Mouse (Mus musculus): ENCODE measurements around the gene Mettl17.
A peak's percentile ranks its signal among the peaks of the same experiment; 100 is the strongest.
"Not testable (repeated sequence)": the region's sequence is repeated elsewhere in the genome, so short reads cannot be mapped to it uniquely, and the experiment has no call there.

Mettl17 gene

DNA sequence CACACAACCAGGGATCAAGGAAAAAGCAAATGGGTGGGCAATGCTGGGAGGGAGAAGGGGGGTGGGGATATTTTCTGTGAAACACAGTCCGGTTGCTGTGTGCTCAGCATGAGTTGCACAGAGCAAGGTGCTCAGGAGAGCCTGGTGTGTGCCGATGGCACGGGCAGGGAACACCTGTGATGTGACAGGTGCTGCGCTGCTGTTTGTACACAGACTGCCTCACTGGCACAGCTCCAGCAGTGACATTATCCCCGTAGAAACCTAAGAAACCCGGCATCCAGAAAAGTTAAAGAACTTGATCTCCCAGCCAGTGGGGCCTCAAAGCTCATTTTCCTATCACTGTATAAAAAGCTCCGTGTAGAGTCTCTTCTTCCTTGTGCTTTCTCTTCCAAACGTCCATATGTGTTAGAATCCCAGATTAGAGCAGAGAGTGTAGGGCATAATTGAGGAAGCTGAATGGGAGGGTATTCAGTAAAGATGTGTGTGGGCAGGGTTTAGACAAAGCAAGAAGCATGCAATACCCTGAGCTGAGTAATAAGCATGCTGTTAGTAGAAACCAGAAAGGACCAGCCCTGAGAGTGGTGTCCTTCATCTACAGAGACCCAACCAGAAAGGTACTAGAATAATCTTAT, 12.0 kb downstream of the Mettl17 start:
- DNase-seq (ENCODE audit: low read depth, low spot score): no peak

DNA sequence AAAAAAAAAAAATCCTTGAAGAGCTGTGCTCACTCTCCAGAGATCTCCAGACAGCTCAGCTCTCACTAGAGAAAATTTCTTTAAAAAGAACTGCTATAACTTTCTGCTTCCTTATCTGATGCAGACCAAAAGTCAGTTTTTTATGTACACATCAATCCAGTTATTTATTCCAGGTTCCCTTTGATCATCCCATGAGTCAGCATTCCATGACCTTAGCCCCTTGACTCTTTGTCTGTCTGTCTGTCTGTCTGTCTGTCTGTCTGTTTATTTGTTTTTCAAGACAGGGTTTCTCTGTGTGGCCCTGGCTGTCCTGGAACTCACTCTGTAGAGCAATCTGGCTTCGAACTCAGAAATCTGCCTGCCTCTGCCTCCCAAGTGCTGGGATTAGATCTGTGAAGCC, 14.7 kb downstream of the Mettl17 start:
- no peak for DNase-seq (ENCODE audit: low read depth, low spot score)

DNA sequence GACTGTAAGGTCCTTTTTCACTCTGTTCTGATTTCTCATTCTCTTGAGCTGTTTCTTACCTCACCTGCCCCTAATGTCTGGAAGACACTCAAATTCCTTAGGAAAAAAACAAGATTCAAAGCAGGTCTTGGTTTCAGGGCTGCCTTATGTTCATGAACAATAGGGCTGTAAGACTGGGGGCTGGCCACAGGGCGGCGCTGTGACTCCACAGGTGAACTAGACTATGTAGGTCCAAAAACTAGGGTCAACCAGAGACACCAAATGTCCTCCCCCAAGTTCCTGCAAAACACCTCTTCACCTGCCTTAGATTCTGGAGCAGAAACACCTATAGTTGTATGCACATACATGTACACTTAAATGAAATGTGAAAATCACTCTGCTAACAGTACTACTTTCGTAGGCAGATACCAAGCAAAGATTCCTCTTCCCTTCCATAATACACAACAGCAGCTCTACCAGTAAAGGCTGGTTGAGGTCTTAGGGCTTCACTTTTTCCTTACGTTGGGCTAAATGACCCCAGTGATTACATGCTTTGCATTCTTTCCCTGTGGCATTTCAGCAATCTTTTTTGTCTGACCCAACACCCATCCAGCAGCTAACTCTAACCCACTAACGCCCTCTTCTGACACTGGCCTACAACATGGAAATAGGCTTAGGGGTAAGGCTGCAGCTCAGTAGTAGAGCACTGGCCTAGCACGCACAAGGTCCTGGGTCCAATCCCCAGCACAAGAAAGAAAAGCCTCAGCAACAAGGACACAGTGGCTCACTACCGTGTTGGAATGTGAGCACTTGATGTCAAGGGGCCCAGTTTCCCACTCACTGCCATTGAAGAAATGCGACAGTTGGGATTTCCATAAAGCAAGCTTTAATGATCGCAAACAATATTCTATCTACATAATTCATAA, 18.4 kb downstream of the Mettl17 start:
- DNase-seq (ENCODE audit: low read depth, low spot score): peak; percentile 75

DNA sequence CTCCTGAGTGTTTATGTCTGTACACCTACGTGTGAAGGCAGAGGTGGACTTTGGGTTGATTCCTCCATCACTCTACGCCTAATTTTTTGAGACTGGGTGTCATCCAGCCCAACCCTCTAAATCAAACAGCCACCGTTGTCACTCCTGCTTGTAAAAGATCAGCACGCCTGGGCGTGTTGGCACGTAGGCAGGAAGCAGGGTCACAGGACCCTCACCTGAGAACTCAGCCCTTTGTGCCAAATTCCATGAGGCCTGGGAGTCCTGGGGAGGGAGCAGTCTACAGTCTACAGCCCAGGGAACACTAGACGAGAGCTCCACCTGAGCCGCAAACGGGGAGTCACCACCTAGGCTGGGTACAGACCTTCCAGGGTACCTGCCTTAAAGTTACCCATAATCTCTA, 19.1 kb downstream of the Mettl17 start:
- DNase-seq (ENCODE audit: low read depth, low spot score): no peak

DNA sequence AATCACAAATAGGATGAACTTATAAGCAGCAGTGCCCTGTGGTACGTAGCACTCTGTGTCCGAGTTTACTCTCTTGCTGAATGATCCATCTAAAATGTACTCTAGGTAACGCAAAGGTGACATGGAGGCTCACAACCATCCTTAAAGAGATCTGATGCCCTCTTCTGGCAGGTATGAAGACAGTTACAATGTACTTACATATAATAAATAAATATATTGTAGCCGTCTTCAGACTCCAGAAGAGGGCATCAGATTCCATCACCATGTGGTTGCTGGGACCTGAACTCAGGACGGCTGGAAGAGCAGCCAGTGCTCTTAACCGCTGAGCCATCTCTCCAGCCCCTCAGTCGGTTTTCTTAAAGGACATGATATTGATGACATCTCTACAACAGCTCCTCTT, 20.1 kb downstream of the Mettl17 start:
- no peak for DNase-seq (ENCODE audit: low read depth, low spot score)

DNA sequence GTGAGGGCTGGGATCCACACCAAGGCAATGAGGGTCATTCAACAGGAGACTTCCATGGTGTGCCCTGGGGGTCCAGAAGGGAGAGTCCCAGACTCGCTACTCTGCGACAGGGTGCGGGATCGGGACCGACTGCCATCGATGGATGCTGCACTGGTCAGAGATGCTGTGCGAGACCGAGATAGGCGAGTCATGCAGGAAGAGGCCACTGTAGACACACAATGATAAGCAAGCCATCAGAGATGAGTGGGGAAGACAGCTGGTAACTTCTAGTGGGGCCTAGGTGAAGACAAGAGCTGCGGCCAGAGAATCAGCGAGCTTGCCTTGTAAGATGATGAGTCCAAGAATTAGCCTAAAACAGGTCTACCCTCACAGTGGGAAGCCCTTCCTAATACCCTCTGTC, 21.5 kb downstream of the Mettl17 start:
- no peak for DNase-seq (ENCODE audit: low read depth, low spot score)

DNA sequence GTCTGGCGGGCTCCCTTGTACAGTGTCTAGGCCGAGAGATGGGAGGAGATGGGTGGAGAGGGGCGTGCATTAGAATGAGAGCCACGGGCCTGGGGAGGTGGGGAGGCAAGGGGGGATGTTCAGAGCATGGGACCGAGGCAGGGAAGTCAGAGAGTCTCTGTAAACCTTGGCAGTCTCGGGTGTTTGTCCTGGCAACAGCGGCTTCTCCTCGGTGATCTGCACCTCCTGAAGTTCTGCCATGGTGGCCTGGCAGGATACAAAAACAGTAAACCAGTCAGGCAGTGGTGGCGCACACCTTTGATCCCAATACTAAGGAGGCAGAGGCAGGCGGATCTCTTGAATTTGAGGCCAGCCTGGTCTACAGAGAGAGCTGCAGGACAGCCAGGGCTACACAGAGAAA, 26.7 kb downstream of the Mettl17 start:
- no peak for DNase-seq (ENCODE audit: low read depth, low spot score)

DNA sequence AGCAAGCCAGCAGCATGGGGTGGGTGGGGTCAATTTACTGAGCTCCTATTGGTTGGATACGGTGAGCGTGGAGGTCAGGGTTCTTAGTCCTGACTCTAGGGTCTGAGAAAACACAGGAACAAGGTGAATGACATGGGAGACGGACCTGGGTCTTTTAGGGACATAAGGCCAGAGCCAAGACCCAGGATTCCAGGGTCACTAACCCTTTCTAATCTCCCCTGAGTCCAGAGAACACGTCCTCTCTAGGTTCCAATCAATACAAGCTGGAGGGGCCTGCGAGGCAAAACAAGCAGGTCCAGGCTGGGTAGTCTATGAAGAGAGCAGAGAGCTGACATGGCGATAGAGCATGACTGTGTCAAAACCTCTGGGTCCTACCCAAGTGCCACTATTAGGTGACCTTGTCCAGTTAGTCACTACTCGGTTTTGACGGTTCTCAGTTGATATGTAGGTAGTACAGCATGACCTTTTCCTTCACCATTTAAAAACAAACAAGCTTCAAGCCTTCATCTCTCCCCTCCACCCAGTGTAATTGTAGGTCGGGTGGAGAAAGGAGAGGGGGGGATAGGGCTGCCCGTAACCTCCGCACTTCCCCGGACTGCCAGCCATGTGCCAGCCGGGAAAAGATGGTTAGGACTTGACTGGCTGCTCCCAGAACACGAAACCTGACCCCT, 27.9 kb downstream of the Mettl17 start:
- DNase-seq (ENCODE audit: low read depth, low spot score): peak; percentile 78

DNA sequence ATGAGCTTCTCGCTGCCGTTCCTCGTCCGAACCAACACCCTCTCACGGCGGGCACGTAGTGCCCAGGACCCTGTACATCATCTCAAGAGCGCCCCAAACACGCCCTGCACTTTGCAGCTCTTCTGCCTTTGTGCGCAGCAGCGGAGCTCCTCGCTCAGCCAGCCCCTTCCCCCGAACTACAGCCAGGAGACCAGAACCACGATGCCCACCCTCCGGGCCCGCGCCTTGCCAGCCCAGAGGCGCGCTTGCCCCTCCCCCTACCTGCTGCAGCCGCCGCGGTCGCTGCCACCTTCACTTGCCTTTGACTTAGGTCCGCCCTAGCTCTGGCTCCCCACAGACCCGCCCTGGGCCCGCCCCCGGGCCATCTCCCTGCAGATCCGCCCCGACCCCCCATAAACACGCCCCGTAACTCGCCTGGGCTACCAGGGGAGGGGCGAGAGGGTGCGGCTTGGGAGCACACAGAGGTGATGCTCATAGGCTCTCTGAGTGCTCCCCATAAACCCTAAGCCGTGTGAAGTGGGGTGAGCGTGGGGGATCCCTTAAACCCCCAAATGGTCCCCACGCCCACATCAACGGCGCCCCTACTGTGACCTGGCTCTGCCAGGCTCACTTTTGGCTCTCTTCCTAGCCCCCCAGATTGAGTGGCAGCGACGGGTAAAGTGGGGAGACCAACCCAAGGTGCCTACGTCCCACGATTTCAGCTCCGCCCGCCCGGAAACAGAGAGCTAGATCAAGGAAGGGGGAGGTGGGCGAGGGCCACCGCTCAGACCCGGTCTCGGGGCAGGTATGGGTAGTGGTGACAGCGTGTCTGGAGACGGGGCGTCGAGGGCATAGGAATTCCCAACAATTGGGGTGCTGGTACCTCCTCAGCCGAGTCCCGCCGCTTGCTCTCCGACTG, 28.7 kb downstream of the Mettl17 start:
- DNase-seq (ENCODE audit: low read depth, low spot score): peak; percentile 95

DNA sequence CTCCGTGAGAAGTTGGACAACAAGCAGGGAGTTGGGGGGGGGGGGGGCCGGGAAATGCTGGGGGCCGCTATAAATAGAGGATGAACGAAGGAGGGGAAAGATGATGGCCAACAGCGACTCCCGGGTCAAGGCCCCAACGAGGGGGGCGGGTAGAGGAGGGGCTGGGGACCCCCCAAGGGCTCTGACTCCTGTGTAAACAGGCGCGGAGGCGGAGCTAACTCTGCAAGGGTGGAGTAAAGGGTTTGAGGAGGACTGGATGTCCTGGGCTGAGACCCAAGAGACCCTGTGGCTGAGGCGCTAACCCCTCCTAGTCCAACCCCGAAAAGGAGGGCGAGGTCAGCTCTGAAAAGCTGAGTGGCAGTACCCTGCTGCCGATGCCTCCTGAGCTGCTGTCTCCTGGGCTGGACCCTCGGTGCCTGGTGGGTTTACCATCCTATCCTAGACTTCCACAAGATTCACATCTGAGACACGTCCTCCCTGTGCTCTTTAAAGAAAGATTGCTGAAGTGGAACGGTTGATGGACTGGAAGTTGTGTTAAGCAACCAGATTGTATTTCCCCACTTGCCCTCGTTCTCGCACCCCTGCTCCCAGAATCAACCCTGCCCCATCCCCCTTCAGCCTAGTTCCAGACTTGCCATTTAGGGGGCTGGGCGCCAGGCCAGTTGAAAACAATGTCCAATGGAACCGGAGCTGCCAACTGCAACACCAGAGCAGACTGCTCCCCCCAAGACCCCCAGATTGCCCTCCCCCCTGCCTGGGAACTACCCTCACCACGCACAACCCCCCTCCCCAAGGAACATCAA, 29.5 kb downstream of the Mettl17 start, which contains the start of gene Ndrg2:
TSS of gene Ndrg2 (minus strand) at position 199 of the 803 bp plus-strand sequence.
- peak; percentile 91 for DNase-seq (ENCODE audit: low read depth, low spot score)

DNA sequence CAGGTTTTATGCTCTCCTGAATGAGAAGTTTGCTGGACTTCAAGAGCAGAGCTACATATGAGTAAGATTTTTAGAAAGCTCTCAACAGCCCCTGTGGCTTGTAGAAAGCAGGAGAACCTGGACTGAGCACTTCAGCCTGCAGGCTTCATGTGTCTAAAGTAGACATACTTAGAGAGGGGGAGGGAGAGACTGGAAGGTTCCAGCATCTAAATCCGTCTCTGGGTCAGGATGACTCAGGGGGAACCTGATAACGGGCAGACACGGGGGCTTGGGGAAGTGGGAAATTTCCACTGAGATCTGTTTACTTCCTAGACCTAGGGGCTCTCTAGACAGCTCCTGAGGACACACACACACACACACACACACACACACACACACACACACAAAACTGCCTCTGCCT, 30.4 kb downstream of the Mettl17 start:
- peak; percentile 86 for DNase-seq (ENCODE audit: low read depth, low spot score)

DNA sequence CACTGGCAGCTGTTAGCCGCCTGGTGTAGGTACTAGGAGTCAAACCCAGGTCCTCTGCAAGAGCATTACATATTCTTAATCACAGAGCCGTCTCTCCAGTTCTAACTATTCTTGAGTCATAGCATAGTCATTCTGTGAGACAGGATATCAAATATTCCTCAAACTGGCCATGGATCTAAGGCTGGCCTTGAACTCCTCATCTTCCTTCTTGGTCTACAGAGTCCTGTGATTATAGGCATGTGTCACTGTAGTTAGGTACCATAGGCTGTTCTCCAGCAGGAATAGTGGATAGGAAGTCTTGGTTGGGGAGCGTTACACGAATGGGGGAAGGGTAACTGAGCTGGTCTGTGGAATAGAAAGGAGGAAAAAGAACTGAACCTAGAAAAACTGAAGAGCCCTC, 31.9 kb downstream of the Mettl17 start:
- DNase-seq (ENCODE audit: low read depth, low spot score): no peak

DNA sequence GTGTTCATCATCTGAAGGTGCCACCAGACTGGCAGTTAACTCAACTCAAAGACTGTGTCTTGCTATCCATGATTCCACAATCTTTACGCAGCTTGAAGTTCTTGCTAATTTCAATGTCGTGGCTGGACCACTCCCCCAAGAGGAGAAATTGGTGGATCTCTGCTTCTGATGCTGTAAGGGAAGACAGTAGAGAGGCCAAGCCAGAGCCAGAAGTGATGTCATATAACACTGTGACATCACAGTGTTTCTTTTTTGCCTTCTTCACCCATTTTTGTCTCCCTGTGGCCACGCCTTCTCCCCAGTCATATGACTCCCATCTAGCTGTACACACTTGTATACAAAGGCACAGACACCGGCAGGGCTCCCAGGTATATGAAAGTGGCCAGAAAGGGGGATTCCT, 33.5 kb downstream of the Mettl17 start, which contains the start of gene Tppp2:
TSS of gene Tppp2 (plus strand) at position 301 of the 400 bp plus-strand sequence.
- no peak for DNase-seq (ENCODE audit: low read depth, low spot score)

DNA sequence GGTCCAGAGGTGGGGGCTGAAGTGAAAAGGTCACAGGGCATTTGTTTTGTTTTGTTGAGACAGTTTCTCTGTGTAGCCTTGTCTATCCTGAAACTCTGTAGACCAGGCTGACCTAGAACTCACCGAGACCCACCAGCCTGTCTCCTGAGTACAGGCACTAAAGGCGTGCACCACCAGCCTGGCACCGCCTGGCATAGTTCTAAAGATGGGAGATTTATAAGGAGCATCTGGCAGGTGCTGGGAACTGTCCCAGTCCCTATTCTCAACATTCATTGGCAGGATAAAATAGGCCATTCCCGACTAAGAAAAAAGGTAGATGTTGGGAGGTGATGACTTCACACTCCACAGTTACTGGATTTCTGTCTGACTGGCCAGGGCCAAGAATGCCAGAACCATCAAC, 34.3 kb downstream of the Mettl17 start:
- DNase-seq (ENCODE audit: low read depth, low spot score): peak; percentile 77

DNA sequence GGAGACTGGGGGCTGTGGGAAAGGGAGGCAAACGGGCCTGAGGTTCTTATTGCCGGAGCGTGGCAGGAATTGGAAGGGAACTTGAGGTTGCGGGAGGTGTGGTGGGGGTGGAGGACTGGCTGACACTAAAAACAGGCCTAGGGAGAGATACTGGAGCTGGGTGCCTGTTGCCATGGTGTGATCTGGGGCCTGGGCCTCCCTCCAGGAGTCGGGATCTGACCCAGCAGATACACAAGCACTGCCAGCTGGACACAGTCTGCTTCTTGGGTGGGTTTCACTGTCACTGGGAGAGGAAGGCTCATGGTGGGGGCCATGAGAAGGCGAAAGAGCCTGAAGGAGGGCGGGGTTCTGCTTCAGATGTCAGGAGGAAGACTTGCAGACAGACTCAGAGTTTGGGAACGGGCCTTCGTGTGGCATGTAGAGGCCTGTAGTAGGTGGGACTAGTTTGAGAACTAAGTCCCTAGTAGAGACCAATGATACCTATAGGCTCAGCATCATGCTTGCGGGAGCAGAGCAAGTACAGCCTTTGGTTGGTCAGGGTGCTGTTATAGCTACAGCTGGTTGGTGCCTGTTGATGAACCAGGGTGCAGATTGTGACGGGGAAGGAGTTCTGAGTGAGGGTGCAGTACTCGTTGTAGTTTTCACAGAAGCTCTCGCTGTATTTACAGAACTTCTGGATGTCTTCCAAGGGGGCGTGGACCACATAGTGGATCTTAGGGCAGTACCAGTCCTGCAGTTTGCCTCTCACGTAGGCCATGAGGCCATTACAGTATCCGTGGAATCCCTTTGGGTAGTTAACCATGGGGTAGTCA, 37.3 kb downstream of the Mettl17 start:
- DNase-seq (ENCODE audit: low read depth, low spot score): peak; percentile 88

DNA sequence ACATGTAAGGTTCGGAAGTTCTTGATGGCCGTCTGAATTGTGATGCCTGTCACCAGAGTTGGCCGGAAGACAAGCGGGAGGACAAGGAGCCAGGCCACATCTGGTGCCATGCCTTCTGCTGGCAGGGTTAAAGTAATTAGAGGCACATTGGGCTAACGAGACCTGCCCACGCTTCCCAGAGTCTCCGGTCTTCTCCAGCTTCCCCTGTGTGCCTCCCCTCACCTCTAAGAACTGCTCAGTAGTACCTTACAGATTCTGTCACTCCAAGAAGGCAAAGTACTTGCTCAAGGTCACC, 37.9 kb downstream of the Mettl17 start, which contains the start of gene Rnase13:
TSS of gene Rnase13 (minus strand) at position 203 of the 295 bp plus-strand sequence.
- DNase-seq (ENCODE audit: low read depth, low spot score): no peak

DNA sequence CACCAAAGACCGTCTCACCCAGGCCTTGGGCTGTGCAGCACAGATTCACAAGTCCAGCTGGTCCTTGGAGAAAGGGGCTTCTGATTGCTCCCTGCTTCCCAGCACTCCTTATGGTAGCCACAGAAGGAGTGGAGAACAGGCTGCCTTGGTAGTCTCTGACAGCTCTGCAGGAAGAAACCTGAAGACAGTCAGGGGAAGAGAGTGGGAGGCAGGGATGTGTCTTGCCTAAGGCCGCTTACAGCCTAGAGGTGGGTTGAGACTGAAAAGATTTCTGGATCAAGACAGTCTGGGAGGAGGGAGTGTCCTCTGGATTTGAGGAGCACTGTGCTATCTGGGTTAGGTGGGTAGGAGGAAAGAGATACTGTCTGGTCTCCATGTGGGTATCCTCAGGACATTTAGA, 38.3 kb downstream of the Mettl17 start:
- no peak for DNase-seq (ENCODE audit: low read depth, low spot score)

DNA sequence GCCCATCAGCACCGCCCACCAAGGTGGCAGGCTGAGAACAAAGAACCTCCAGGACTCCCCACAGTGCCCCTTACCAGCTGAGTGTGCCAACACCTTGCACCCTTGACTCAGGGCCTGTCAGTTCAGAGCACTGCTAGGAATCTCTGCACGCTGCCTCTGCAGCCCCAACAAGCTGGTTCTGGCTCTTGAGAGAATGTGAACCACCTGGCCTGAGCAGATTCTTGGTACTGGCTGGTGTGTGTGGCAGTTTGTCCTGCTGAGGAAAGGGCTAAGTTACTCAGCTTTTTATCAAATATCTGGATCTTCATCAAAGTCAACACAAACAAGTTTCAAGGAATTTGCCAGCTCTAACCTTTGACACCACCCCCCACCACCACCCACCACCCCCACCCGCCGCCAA, 38.9 kb downstream of the Mettl17 start:
- DNase-seq (ENCODE audit: low read depth, low spot score): no peak

DNA sequence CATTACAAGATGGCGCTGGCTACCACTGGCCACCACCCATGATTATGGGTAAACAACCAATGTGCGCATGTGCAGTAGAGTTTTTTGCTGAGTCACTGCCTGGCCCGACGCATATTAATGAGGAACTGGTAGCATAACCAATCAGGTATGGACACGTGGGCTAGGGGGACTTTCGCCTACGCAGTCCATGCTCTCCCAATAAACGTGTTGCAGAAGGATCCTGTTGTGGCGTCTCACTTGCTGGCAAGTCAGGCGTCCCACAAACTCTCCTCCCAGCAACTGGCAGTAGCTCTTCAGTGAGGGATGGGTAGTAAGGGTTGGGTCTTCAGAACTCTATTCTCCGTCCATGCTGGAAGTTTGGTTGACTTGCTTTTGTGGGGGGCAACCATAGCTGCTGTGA, 42.3 kb downstream of the Mettl17 start:
- DNase-seq (ENCODE audit: low read depth, low spot score): not testable (repeated sequence)
